Mouse (Mus musculus) MEL (cell line): ENCODE results near the gene Lrrn4cl. TPM values are rescaled to one million over a fixed set of nuclear protein-coding genes. Genes with fewer than 3 reads are reported as not detected.

Experiments
- DNase-seq: peaks from one replicate; pipeline ENCODE4 v3.0.0; 2011; ENCODE audit warnings: low read depth, low spot score
- H3K27ac ChIP-seq: 2 replicates; pipeline ENCODE4 v1.5.1; 2012; ENCODE audit warnings: low read depth, mild to moderate bottlenecking, control low read depth, low read length, moderate library complexity; ENCODE audit not compliant: control insufficient read depth
- H3K27me3 ChIP-seq, 2 experiments: fragments of 150-350 bp in 1 of 2; sonication (generic) in 1 of 2; 2 replicates each; pipeline ENCODE4 v1.6.1; 2012; ENCODE audit warnings: low read length in 2 of 2, mild to moderate bottlenecking in 2 of 2, improper control_type of control experiment in 1 of 2, moderate library complexity in 1 of 2; ENCODE audit not compliant: insufficient read depth in 2 of 2, control insufficient read depth in 1 of 2
- H3K36me3 ChIP-seq, 2 experiments: 2 replicates each; pipeline ENCODE4 v1.6.1; 2012 to 2014; ENCODE audit warnings: low read length in 2 of 2, improper control_type of control experiment in 1 of 2, inconsistent platforms in 1 of 2, mild to moderate bottlenecking in 1 of 2; ENCODE audit not compliant: insufficient read depth in 2 of 2, control insufficient read depth in 1 of 2
- H3K4me1 ChIP-seq, 2 experiments: fragments of 150-350 bp in 1 of 2; sonication (generic) in 1 of 2; 2 replicates each; pipeline ENCODE4 v1.6.1; 2012; ENCODE audit warnings: low read length in 2 of 2, improper control_type of control experiment in 1 of 2, mild to moderate bottlenecking in 1 of 2; ENCODE audit not compliant: insufficient read depth in 2 of 2, control insufficient read depth in 1 of 2
- H3K4me3 ChIP-seq, 2 experiments: fragments of 150-350 bp in 1 of 2; sonication (generic) in 1 of 2; 2 replicates each; pipeline ENCODE4 v1.5.1; 2012; ENCODE audit warnings: low read depth in 2 of 2, low read length in 2 of 2, mild to moderate bottlenecking in 2 of 2, moderate library complexity in 2 of 2, control low read depth in 1 of 2, improper control_type of control experiment in 1 of 2; ENCODE audit not compliant: control insufficient read depth in 1 of 2, insufficient read depth in 1 of 2
- H3K79me2 ChIP-seq: 2 replicates; pipeline ENCODE4 v1.6.1; 2012; ENCODE audit warnings: mild to moderate bottlenecking, low read length, moderate library complexity; ENCODE audit not compliant: control insufficient read depth, poor library complexity, insufficient read depth
- H3K9ac ChIP-seq: 2 replicates; pipeline ENCODE4 v1.6.1; 2012; ENCODE audit warnings: low read depth, mild to moderate bottlenecking, control low read depth, low read length, moderate library complexity; ENCODE audit not compliant: control insufficient read depth, poor library complexity, severe bottlenecking
- H3K9me3 ChIP-seq: fragments of 150-350 bp; sonication (generic); replicated peaks from 2 replicates; pipeline ENCODE4 v1.6.1; 2012; ENCODE audit warnings: mild to moderate bottlenecking, low read length, improper control_type of control experiment, moderate library complexity; ENCODE audit not compliant: insufficient read depth
- BHLHE40 ChIP-seq: IDR thresholded peaks from 2 replicates; pipeline ENCODE4 v1.6.1; 2012; ENCODE audit warnings: low read depth, mild to moderate bottlenecking, inconsistent platforms, low read length, improper control_type of control experiment, borderline replicate concordance
- CHD1 ChIP-seq: IDR thresholded peaks from 2 replicates; pipeline ENCODE4 v1.6.1; 2012; ENCODE audit warnings: low read depth, mild to moderate bottlenecking, inconsistent platforms, low read length, improper control_type of control experiment
- CHD2 ChIP-seq: IDR thresholded peaks from 2 replicates; pipeline ENCODE4 v1.6.1; 2011; ENCODE audit warnings: low read length, improper control_type of control experiment
- CTCF ChIP-seq, 3 experiments: IDR thresholded peaks in 2 of 3; conservative IDR thresholded peaks in 1 of 3; 2 replicates each; pipeline ENCODE4 v1.5.1; 2011 to 2012; ENCODE audit warnings: low read length in 3 of 3, low read depth in 2 of 3, mild to moderate bottlenecking in 2 of 3, improper control_type of control experiment in 1 of 3, inconsistent platforms in 1 of 3, mixed read lengths in 1 of 3, moderate library complexity in 1 of 3; ENCODE audit not compliant: control insufficient read depth in 1 of 3, insufficient read depth in 1 of 3, poor library complexity in 1 of 3, severe bottlenecking in 1 of 3
- E2F4 ChIP-seq: IDR thresholded peaks from 2 replicates; pipeline ENCODE4 v1.6.1; 2011; ENCODE audit warnings: low read depth, low read length, improper control_type of control experiment, borderline replicate concordance
- ELF1 ChIP-seq: IDR thresholded peaks from 2 replicates; pipeline ENCODE4 v1.6.1; 2014; ENCODE audit warnings: low read depth, mild to moderate bottlenecking, inconsistent platforms, low read length, improper control_type of control experiment, moderate library complexity
- EP300 ChIP-seq, 2 experiments: IDR thresholded peaks; 2 replicates each; pipeline ENCODE4 v1.6.1; 2011; ENCODE audit warnings: improper control_type of control experiment in 2 of 2, low read length in 2 of 2, low read depth in 1 of 2, mild to moderate bottlenecking in 1 of 2
- ETS1 ChIP-seq: IDR thresholded peaks from 2 replicates; pipeline ENCODE4 v1.6.1; 2012; ENCODE audit warnings: low read depth, mild to moderate bottlenecking, inconsistent platforms, low read length, improper control_type of control experiment, moderate library complexity
- HCFC1 ChIP-seq: IDR thresholded peaks from 2 replicates; pipeline ENCODE4 v1.6.1; 2012; ENCODE audit warnings: low read depth, mild to moderate bottlenecking, inconsistent platforms, low read length, improper control_type of control experiment, moderate library complexity
- JUND ChIP-seq: IDR thresholded peaks from 2 replicates; pipeline ENCODE4 v1.6.1; 2011; ENCODE audit warnings: low read depth, mild to moderate bottlenecking, improper control_type of control experiment, low read length
- KAT2A ChIP-seq: conservative IDR thresholded peaks from 2 replicates; pipeline ENCODE4 v1.6.1; 2012; ENCODE audit warnings: low read depth, low read length, improper control_type of control experiment, inconsistent platforms
- MAX ChIP-seq: IDR thresholded peaks from 2 replicates; pipeline ENCODE4 v1.6.1; 2011; ENCODE audit warnings: low read length, improper control_type of control experiment
- MAZ ChIP-seq: IDR thresholded peaks from 2 replicates; pipeline ENCODE4 v1.6.1; 2012; ENCODE audit warnings: low read depth, mild to moderate bottlenecking, inconsistent platforms, low read length, improper control_type of control experiment
- MEF2A ChIP-seq: IDR thresholded peaks from 2 replicates; pipeline ENCODE4 v1.6.1; 2014; ENCODE audit warnings: low read depth, mild to moderate bottlenecking, inconsistent platforms, low read length, improper control_type of control experiment; ENCODE audit not compliant: poor library complexity, insufficient replicate concordance, severe bottlenecking; ENCODE audit errors: extremely low read depth
- MXI1 ChIP-seq: IDR thresholded peaks from 2 replicates; pipeline ENCODE4 v1.6.1; 2011; ENCODE audit warnings: mild to moderate bottlenecking, low read depth, low read length, improper control_type of control experiment
- NELFE ChIP-seq: IDR thresholded peaks from 2 replicates; pipeline ENCODE4 v1.6.1; 2011; ENCODE audit warnings: low read depth, low read length, improper control_type of control experiment
- POLR2A ChIP-seq, 2 experiments: IDR thresholded peaks; 2 replicates each; pipeline ENCODE4 v1.6.1; 2011 to 2012; ENCODE audit warnings: low read length in 2 of 2, mild to moderate bottlenecking in 2 of 2, control low read depth in 1 of 2, improper control_type of control experiment in 1 of 2, low read depth in 1 of 2, moderate library complexity in 1 of 2; ENCODE audit not compliant: control insufficient read depth in 1 of 2, insufficient read depth in 1 of 2, poor library complexity in 1 of 2
- POLR2AphosphoS2 ChIP-seq: IDR thresholded peaks from 2 replicates; pipeline ENCODE4 v1.6.1; 2011; ENCODE audit warnings: low read length, improper control_type of control experiment
- RAD21 ChIP-seq: IDR thresholded peaks from 2 replicates; pipeline ENCODE4 v1.6.1; 2011; ENCODE audit warnings: mild to moderate bottlenecking, low read depth, low read length, improper control_type of control experiment
- RCOR1 ChIP-seq: IDR thresholded peaks from 2 replicates; pipeline ENCODE4 v1.6.1; 2012; ENCODE audit warnings: low read depth, mild to moderate bottlenecking, inconsistent platforms, low read length, improper control_type of control experiment
- SIN3A ChIP-seq: IDR thresholded peaks from 2 replicates; pipeline ENCODE4 v1.6.1; 2012; ENCODE audit warnings: low read length, improper control_type of control experiment, inconsistent platforms
- SMC3 ChIP-seq: IDR thresholded peaks from 2 replicates; pipeline ENCODE4 v1.6.1; 2011; ENCODE audit warnings: low read depth, low read length, improper control_type of control experiment
- TAL1 ChIP-seq: IDR thresholded peaks from 2 replicates; pipeline ENCODE4 v1.6.1; 2012; ENCODE audit warnings: mild to moderate bottlenecking, inconsistent platforms, low read length, moderate library complexity, mixed read lengths
- TBP ChIP-seq: IDR thresholded peaks from 2 replicates; pipeline ENCODE4 v1.8.0; 2011; ENCODE audit warnings: low read depth, low read length, improper control_type of control experiment
- TCF12 ChIP-seq: IDR thresholded peaks from 2 replicates; pipeline ENCODE4 v1.6.1; 2014; ENCODE audit warnings: low read depth, mild to moderate bottlenecking, inconsistent platforms, low read length, improper control_type of control experiment, moderate library complexity
- UBTF ChIP-seq: IDR thresholded peaks from 2 replicates; pipeline ENCODE4 v1.6.1; 2012; ENCODE audit warnings: low read depth, mild to moderate bottlenecking, inconsistent platforms, low read length, improper control_type of control experiment, moderate library complexity, borderline replicate concordance; ENCODE audit not compliant: insufficient read depth
- USF1 ChIP-seq: IDR thresholded peaks from 2 replicates; pipeline ENCODE4 v1.6.1; 2014; ENCODE audit warnings: low read depth, mild to moderate bottlenecking, inconsistent platforms, low read length, improper control_type of control experiment, moderate library complexity
- USF2 ChIP-seq, 2 experiments: IDR thresholded peaks; 2 replicates each; pipeline ENCODE4 v1.6.1; 2011 to 2012; ENCODE audit warnings: improper control_type of control experiment in 2 of 2, low read length in 2 of 2, borderline replicate concordance in 1 of 2, inconsistent platforms in 1 of 2, low read depth in 1 of 2, mild to moderate bottlenecking in 1 of 2; ENCODE audit not compliant: insufficient read depth in 1 of 2
- ZC3H11A ChIP-seq: IDR thresholded peaks from 2 replicates; pipeline ENCODE4 v1.6.1; 2012; ENCODE audit warnings: low read depth, mild to moderate bottlenecking, inconsistent platforms, low read length, improper control_type of control experiment
- ZKSCAN1 ChIP-seq: IDR thresholded peaks from 2 replicates; pipeline ENCODE4 v1.6.1; 2012; ENCODE audit warnings: low read depth, mild to moderate bottlenecking, inconsistent platforms, low read length, improper control_type of control experiment, moderate library complexity
- ZMIZ1 ChIP-seq: IDR thresholded peaks from 2 replicates; pipeline ENCODE4 v1.6.1; 2012; ENCODE audit warnings: low read depth, mild to moderate bottlenecking, inconsistent platforms, low read length, improper control_type of control experiment, moderate library complexity
- ZNF384 ChIP-seq: IDR thresholded peaks from 2 replicates; pipeline ENCODE4 v1.6.1; 2012; ENCODE audit warnings: low read depth, mild to moderate bottlenecking, inconsistent platforms, low read length, improper control_type of control experiment
- polyA plus RNA-seq, 2 experiments: library from polyadenylated mRNA; stranded (reverse) in 1 of 2; unstranded in 1 of 2; fragments of >175 nt in 1 of 2; fragments of >200 nt in 1 of 2; gene quantifications; 2 replicates each; pipeline versions ENCODE4 v1.2.1 to v1.2.4; 2012; ENCODE audit warnings: low replicate concordance in 2 of 2, low read depth in 1 of 2; ENCODE audit not compliant: insufficient read length in 2 of 2, insufficient read depth in 1 of 2, missing spikeins in 1 of 2
- total RNA-seq: library from RNA; depleted of rRNA; stranded (reverse); fragments of 300-350 nt; gene quantifications from 2 replicates; pipeline ENCODE4 v1.2.3, GENCODE M21; 2012

Lrrn4cl gene
- total and polyA plus RNA-seq, 3 experiments, result 0.15 to 0.54 TPM; not detected in 1

DNA sequence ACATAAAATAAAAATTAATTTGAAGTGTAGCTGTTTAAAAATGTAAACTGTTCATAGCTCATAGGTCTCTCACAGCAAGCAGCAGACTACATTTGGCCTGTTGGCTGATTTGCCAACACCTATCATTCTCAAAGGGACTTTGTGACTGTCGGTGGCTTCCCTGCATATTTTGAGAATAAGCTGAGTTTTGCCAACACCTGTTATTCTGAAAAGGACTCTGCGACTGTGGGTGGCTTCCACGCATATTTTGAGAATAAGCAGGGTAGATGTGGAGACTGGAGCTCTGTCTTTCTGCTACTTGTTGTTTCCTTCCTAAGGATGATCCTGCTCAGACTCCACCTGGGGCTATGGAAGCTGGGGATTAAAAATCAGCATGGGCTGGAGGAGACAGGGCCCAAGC, 2.5 kb downstream of the Lrrn4cl start:
- TF ChIP-seq CTCF (IDR thresholded peaks at IDR 0.05 in 2 of 3, conservative IDR thresholded peaks at IDR 0.05 in 1 of 3; ENCODE audit: control insufficient read depth in 1 of 3, insufficient read depth in 1 of 3, low read depth in 2 of 3, low read length in 3 of 3, poor library complexity in 1 of 3, severe bottlenecking in 1 of 3) (no peak), TCF12 (no peak), E2F4 (no peak)
- TF ChIP-seq, all 39 proteins: peak for 0
- no peaks in the 10 kb centered on the region for H3K36me3 ChIP-seq
- no peak overlapping the region for H3K27ac ChIP-seq
- no peaks in the 10 kb centered on the region for H3K79me2 ChIP-seq
- H3K4me3 ChIP-seq, result no peak overlapping the region
- no peak for DNase-seq
- no peak overlapping the region for H3K9ac ChIP-seq
- H3K27me3 ChIP-seq, result no peaks in the 10 kb centered on the region
- no peaks in the 10 kb centered on the region for H3K9me3 ChIP-seq
- no peaks in the 10 kb centered on the region for H3K4me1 ChIP-seq

DNA sequence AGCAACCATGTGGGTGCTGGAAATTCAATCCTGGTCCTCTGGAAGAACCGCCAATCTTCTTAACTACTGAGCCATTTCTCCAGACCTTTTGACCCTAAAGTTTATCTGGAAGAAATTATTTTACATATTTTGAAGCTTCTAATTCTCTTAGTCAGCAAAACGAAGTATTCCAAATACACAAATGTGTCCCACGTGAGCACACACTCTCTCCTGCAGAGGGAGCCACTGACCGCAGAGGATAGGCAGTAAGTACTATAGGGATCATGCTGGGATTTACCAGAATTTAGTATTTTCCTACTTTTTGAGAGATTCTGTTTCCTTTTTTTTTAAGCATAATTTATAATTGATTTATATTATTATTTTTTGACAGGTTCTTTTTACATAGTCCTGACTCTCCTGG, 7.1 kb downstream of the Lrrn4cl start:
- Histone ChIP-seq H3K4me1 (no peaks in the 10 kb centered on the region), H3K4me3 (no peak overlapping the region), H3K9ac (no peak overlapping the region), H3K79me2 (no peaks in the 10 kb centered on the region), H3K36me3 (no peaks in the 10 kb centered on the region), H3K27me3 (no peaks in the 10 kb centered on the region), H3K27ac (no peak overlapping the region), H3K9me3 (no peaks in the 10 kb centered on the region)
- DNase-seq, result peak; percentile 76
- TF ChIP-seq ZC3H11A (peak; percentile 85), UBTF (no peak), NELFE (no peak), POLR2A (IDR thresholded peaks at IDR 0.05; ENCODE audit: control insufficient read depth in 1 of 2, insufficient read depth in 1 of 2, low read depth in 1 of 2, low read length in 2 of 2, poor library complexity in 1 of 2) (no peak), ELF1 (no peak), POLR2AphosphoS2 (no peak), MAZ (no peak), SMC3 (peak; percentile 89), USF2 (IDR thresholded peaks at IDR 0.05; ENCODE audit: borderline replicate concordance in 1 of 2, insufficient read depth in 1 of 2, low read depth in 1 of 2, low read length in 2 of 2) (0 out of 4 replicates have a peak, but pooled peaks of 1 of the 2 experiments have one; percentile 46), JUND (no peak), E2F4 (no peak), TBP (no peak), MAX (peak; percentile 71), USF1 (peak; percentile 88), TAL1 (no peak), BHLHE40 (peak; percentile 75; the same call in 1 of the 2 replicates), CTCF (IDR thresholded peaks at IDR 0.05 in 2 of 3, conservative IDR thresholded peaks at IDR 0.05 in 1 of 3; ENCODE audit: control insufficient read depth in 1 of 3, insufficient read depth in 1 of 3, low read depth in 2 of 3, low read length in 3 of 3, poor library complexity in 1 of 3, severe bottlenecking in 1 of 3) (peak; percentile 73 to 85 (median 78)), ZMIZ1 (no peak), RCOR1 (no peak), HCFC1 (no peak), CHD1 (no peak), ZKSCAN1 (no peak), KAT2A (no peak), SIN3A (peak; percentile 43; the same call in 1 of the 2 replicates), EP300 (IDR thresholded peaks at IDR 0.05; ENCODE audit: low read depth in 1 of 2, low read length in 2 of 2) (no peak), ETS1 (no peak), MEF2A (no peak), MXI1 (peak; percentile 64; the same call in 1 of the 2 replicates), CHD2 (no peak), ZNF384 (no peak), RAD21 (peak; percentile 90)
